Mouse (Mus musculus) hindbrain, postnatal 0 days (tissue): ENCODE results near the gene Prrt2. TPM values are rescaled to one million over a fixed set of nuclear protein-coding genes. Genes with fewer than 3 reads are reported as not detected.

Source experiments
- ATAC-seq: fragments of 200-750 bp; cut with Nextera tagmentation; 2 replicates; pipeline ENCODE4 v1.8.0; 2017; ENCODE audit warnings: mild to moderate bottlenecking, moderate TSS enrichment, moderate library complexity
- DNase-seq: peaks from one replicate; pipeline ENCODE4 v3.0.0-alpha.2; 2015; ENCODE audit warnings: low spot score
- H3K27ac ChIP-seq: fragments of 300-500 bp; sonication (generic); 2 replicates; pipeline ENCODE4 v1.5.1; 2014; ENCODE audit warnings: mild to moderate bottlenecking
- H3K27me3 ChIP-seq: fragments of 300-500 bp; sonication (generic); 2 replicates; pipeline ENCODE4 v1.6.1; 2014; ENCODE audit warnings: low read length, mixed read lengths; ENCODE audit not compliant: insufficient read depth
- H3K36me3 ChIP-seq: fragments of 300-500 bp; sonication (generic); 2 replicates; pipeline ENCODE4 v1.6.1; 2014; ENCODE audit warnings: low read length, mixed read lengths; ENCODE audit not compliant: insufficient read depth
- H3K4me1 ChIP-seq: fragments of 300-500 bp; sonication (generic); 2 replicates; pipeline ENCODE4 v1.6.1; 2014; ENCODE audit warnings: antibody characterized with exemption, low read length, mixed read lengths; ENCODE audit not compliant: insufficient read depth
- H3K4me2 ChIP-seq: fragments of 300-500 bp; sonication (generic); 2 replicates; pipeline ENCODE4 v1.6.1; 2014; ENCODE audit warnings: low read depth, mild to moderate bottlenecking, low read length, moderate library complexity, mixed read lengths
- H3K4me3 ChIP-seq: fragments of 300-500 bp; sonication (generic); 2 replicates; pipeline ENCODE4 v1.5.1; 2014; ENCODE audit warnings: low read length
- H3K9ac ChIP-seq: fragments of 300-500 bp; sonication (generic); replicated peaks from 2 replicates; pipeline ENCODE4 v1.6.1; 2014; ENCODE audit warnings: mild to moderate bottlenecking, low read length, moderate library complexity, mixed read lengths
- H3K9me3 ChIP-seq: fragments of 300-500 bp; sonication (generic); 2 replicates; pipeline ENCODE4 v1.6.1; 2016; ENCODE audit warnings: low read length, mixed read lengths
- CTCF ChIP-seq: IDR thresholded peaks from 2 replicates; pipeline ENCODE4 v1.5.1; 2016; ENCODE audit warnings: antibody characterized with exemption, control low read depth, low read depth
- WGBS: fragments of 180-500 bp; shearing (Covaris S2); extraction: QIAGEN DNeasy Blood & Tissue Kit; methylation state at CpG from one replicate; pipeline ENCODE4 v1.1.7; 2014; 5-methylcytosine and 5-hydroxymethylcytosine counted together
- polyA plus RNA-seq: library from polyadenylated mRNA; unstranded; fragments of >200 nt; fragmentation: Nextera tagmentation; extraction: Ambion mirVana; gene quantifications from 2 replicates; pipeline ENCODE4 v1.2.1, GENCODE M21; 2015
- total RNA-seq: library from RNA; depleted of rRNA; stranded (reverse); fragments of >200 nt; gene quantifications from 2 replicates; pipeline ENCODE4 v1.2.3, GENCODE M21; 2014

Prrt2 gene
- total and polyA plus RNA-seq, 2 experiments from 2014 or later: 99.9 to 138 TPM

GRCm38 (mm10) chr7:127004122-127004875 is 16.7 kb downstream of the Prrt2 start:
- WGBS: 85% methylated on average over 4 of the region's 4 CpGs
- H3K27me3 ChIP-seq: no peaks in the 10 kb centered on the region
- no peak for ATAC-seq

GRCm38 (mm10) chr7:127003620-127004019 is 17.4 kb downstream of the Prrt2 start:
- 91% methylated on average over 5 of the region's 5 CpGs for WGBS
- DNase-seq (no peak), ATAC-seq (no peak)

More at GRCm38 (mm10) chr7:127004122-127004875, 16.7 kb downstream of the Prrt2 start:
- no peaks in the 10 kb centered on the region for H3K36me3 ChIP-seq
- H3K4me2 ChIP-seq: no peak overlapping the region
- TF ChIP-seq CTCF: 0 out of 2 replicates have a peak, but pooled peaks have one; percentile 14
- H3K4me1 ChIP-seq: no peaks in the 10 kb centered on the region
- DNase-seq: no peak
- no peak overlapping the region for H3K9ac ChIP-seq
- H3K9me3 ChIP-seq: no peaks in the 10 kb centered on the region
- H3K4me3 ChIP-seq: no peak overlapping the region
- H3K27ac ChIP-seq: no peak overlapping the region

GRCm38 (mm10) chr7:126999568-126999967 is 21.4 kb downstream of the Prrt2 start:
- WGBS: 81% methylated on average over 10 of the region's 10 CpGs
- ATAC-seq (no peak), DNase-seq (no peak)
- no peaks in the 10 kb centered on the region for H3K36me3 ChIP-seq
- 0 out of 2 replicates have a peak, but pooled peaks cover 2% of the 10 kb centered on the region for H3K9me3 ChIP-seq
- no peak overlapping the region for H3K4me2 ChIP-seq
- no peaks in the 10 kb centered on the region for H3K27me3 ChIP-seq
- no peak for TF ChIP-seq CTCF
- H3K4me1 ChIP-seq: no peaks in the 10 kb centered on the region
- no peak overlapping the region for H3K4me3 ChIP-seq
- H3K9ac ChIP-seq: no peak overlapping the region
- no peak overlapping the region for H3K27ac ChIP-seq

More at GRCm38 (mm10) chr7:127003620-127004019, 17.4 kb downstream of the Prrt2 start:
- Histone ChIP-seq H3K36me3 (no peaks in the 10 kb centered on the region), H3K9ac (no peak overlapping the region), H3K4me3 (no peak overlapping the region), H3K9me3 (no peaks in the 10 kb centered on the region), H3K27me3 (no peaks in the 10 kb centered on the region), H3K4me2 (no peak overlapping the region), H3K27ac (no peak overlapping the region), H3K4me1 (no peaks in the 10 kb centered on the region)
- no peak for TF ChIP-seq CTCF

GRCm38 (mm10) chr7:126996449-126996848 is 24.6 kb downstream of the Prrt2 start:
- 82% methylated on average over 4 of the region's 4 CpGs for WGBS
- DNase-seq (no peak), ATAC-seq (no peak)

GRCm38 (mm10) chr7:126988816-126989215 is 32.2 kb downstream of the Prrt2 start:
- Histone ChIP-seq H3K4me2 (no peak overlapping the region), H3K27me3 (no peaks in the 10 kb centered on the region), H3K4me1 (no peaks in the 10 kb centered on the region), H3K9me3 (no peaks in the 10 kb centered on the region), H3K36me3 (no peaks in the 10 kb centered on the region), H3K4me3 (no peak overlapping the region), H3K9ac (no peak overlapping the region), H3K27ac (no peak overlapping the region)
- 72% methylated on average over 8 of the region's 8 CpGs for WGBS
- ATAC-seq: no peak
- DNase-seq: no peak
- no peak for TF ChIP-seq CTCF

More at GRCm38 (mm10) chr7:126996449-126996848, 24.6 kb downstream of the Prrt2 start:
- Histone ChIP-seq H3K36me3 (no peaks in the 10 kb centered on the region), H3K4me1 (no peaks in the 10 kb centered on the region), H3K27me3 (no peaks in the 10 kb centered on the region), H3K9me3 (0 out of 2 replicates have a peak, but pooled peaks cover 2% of the 10 kb centered on the region), H3K4me2 (no peak overlapping the region), H3K4me3 (no peak overlapping the region), H3K9ac (no peak overlapping the region), H3K27ac (no peak overlapping the region)
- no peak for TF ChIP-seq CTCF

- WGBS: 43% methylated on average over 9 of the region's 9 CpGs
Observed at GRCm38 (mm10) chr7:126986319-126986718, 34.7 kb downstream of the Prrt2 start.

More at GRCm38 (mm10) chr7:126986319-126986718, 34.7 kb downstream of the Prrt2 start:
- H3K27me3 ChIP-seq: no peaks in the 10 kb centered on the region
- peak; percentile 73 for ATAC-seq
- H3K36me3 ChIP-seq: no peaks in the 10 kb centered on the region; the same call in 1 of the 2 replicates
- no peaks in the 10 kb centered on the region for H3K4me1 ChIP-seq
- no peak overlapping the region for H3K4me3 ChIP-seq
- H3K9ac ChIP-seq: no peak overlapping the region
- no peak overlapping the region for H3K4me2 ChIP-seq
- TF ChIP-seq CTCF: peak; percentile 69
- H3K27ac ChIP-seq: no peak overlapping the region
- no peaks in the 10 kb centered on the region for H3K9me3 ChIP-seq
- DNase-seq: peak; percentile 56
